Mouse (Mus musculus): ENCODE measurements around the gene Traf3ip3.

DNA sequence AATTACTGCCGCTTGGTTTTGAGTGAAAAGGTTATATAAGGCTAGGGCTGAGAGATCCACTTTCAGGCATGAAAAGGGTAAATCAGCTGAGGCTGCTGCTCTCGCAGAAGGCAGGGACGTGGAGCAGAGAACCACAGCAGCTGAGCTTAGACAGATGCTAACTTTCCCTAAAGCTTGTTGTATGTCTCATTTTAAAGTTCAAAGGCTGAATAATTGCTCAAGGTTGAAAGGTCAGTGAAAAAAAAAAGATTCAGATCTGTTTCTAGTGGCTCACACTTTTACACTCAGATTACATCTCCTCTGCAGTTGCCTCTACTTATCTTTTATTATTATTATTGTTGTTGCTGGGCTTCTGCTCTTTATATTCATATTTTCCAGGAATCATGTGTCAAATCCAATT lies 24.0 kb upstream of the Traf3ip3 start:
- no peak for TF ChIP-seq CTCF (IDR thresholded peaks at IDR 0.05; ENCODE audit: low read depth, low read length)
- no peak for TF ChIP-seq POLR2A (IDR thresholded peaks at IDR 0.05; ENCODE audit: extremely low read depth, insufficient read depth, low read length)

Measured in liver, adult 2 months (tissue).